Mouse (Mus musculus): ENCODE measurements around the gene Tmod2. TPM values are rescaled to one million over a fixed set of nuclear protein-coding genes. Genes with fewer than 3 reads are reported as not detected.

Gene Tmod2
- polyA plus RNA-seq, 1 experiment from 2014 or later, result 41.1 TPM

GRCm38 (mm10) chr9:75597036-75597435, 14.1 kb downstream of the Tmod2 start:
- H3K27me3 ChIP-seq (ENCODE audit: poor library complexity, severe bottlenecking), result no peaks in the 10 kb centered on the region
- H3K9me3 ChIP-seq, result no peaks in the 10 kb centered on the region
- peaks cover 13% of the 10 kb centered on the region; the same call in 1 of the 2 replicates for H3K4me1 ChIP-seq
- no peak for DNase-seq (ENCODE audit: extremely low spot score, low spot score)
- no peak overlapping the region for H3K4me3 ChIP-seq
- 93% methylated on average over 13 of the region's 13 CpGs for WGBS
- H3K36me3 ChIP-seq (replicated peaks), result peaks cover 34% of the 10 kb centered on the region
- no peak overlapping the region for H3K27ac ChIP-seq

- peaks cover 66% of the 10 kb centered on the region for H3K36me3 ChIP-seq (replicated peaks)
Measured at GRCm38 (mm10) chr9:75593481-75593880, 17.6 kb downstream of the Tmod2 start.

GRCm38 (mm10) chr9:75589850-75590790, 21.0 kb downstream of the Tmod2 start:
- peaks cover 92% of the 10 kb centered on the region for H3K36me3 ChIP-seq (replicated peaks)
- no peak overlapping the region for H3K4me3 ChIP-seq
- no peaks in the 10 kb centered on the region for H3K27me3 ChIP-seq (ENCODE audit: poor library complexity, severe bottlenecking)
- 88% methylated on average over 15 of the region's 15 CpGs for WGBS
- H3K27ac ChIP-seq, result no peak overlapping the region
- no peaks in the 10 kb centered on the region for H3K9me3 ChIP-seq
- no peak for DNase-seq (ENCODE audit: extremely low spot score, low spot score)
- H3K4me1 ChIP-seq, result no peaks in the 10 kb centered on the region

More at GRCm38 (mm10) chr9:75593481-75593880, 17.6 kb downstream of the Tmod2 start:
- 85% methylated on average over 5 of the region's 5 CpGs for WGBS
- Histone ChIP-seq H3K9me3 (no peaks in the 10 kb centered on the region), H3K27ac (no peak overlapping the region), H3K27me3 (ENCODE audit: poor library complexity, severe bottlenecking) (no peaks in the 10 kb centered on the region), H3K4me1 (peaks cover 3% of the 10 kb centered on the region; the same call in 1 of the 2 replicates), H3K4me3 (no peak overlapping the region)
- DNase-seq (ENCODE audit: extremely low spot score, low spot score), result no peak

- H3K4me3 ChIP-seq, result no peak overlapping the region
- no peak overlapping the region for H3K27ac ChIP-seq
- no peaks in the 10 kb centered on the region for H3K4me1 ChIP-seq
- 54% methylated on average over 7 of the region's 7 CpGs for WGBS
- no peaks in the 10 kb centered on the region for H3K9me3 ChIP-seq
- no peak for DNase-seq (ENCODE audit: extremely low spot score, low spot score)
- H3K27me3 ChIP-seq (ENCODE audit: poor library complexity, severe bottlenecking), result no peaks in the 10 kb centered on the region
- H3K36me3 ChIP-seq (replicated peaks), result peaks cover 50% of the 10 kb centered on the region
Measured at GRCm38 (mm10) chr9:75581694-75582350, 29.3 kb downstream of the Tmod2 start.

- Histone ChIP-seq H3K27me3 (ENCODE audit: poor library complexity, severe bottlenecking) (no peaks in the 10 kb centered on the region), H3K4me3 (no peak overlapping the region), H3K9me3 (no peaks in the 10 kb centered on the region), H3K27ac (no peak overlapping the region), H3K4me1 (no peaks in the 10 kb centered on the region), H3K36me3 (replicated peaks) (peaks cover 52% of the 10 kb centered on the region)
- DNase-seq (ENCODE audit: extremely low spot score, low spot score), result no peak
- 93% methylated on average over 6 of the region's 6 CpGs for WGBS
Measured at GRCm38 (mm10) chr9:75579321-75579720, 31.8 kb downstream of the Tmod2 start.

GRCm38 (mm10) chr9:75571036-75571942, 39.8 kb downstream of the Tmod2 start:
- no peak for DNase-seq (ENCODE audit: extremely low spot score, low spot score)
- H3K4me3 ChIP-seq, result no peak overlapping the region
- WGBS, result 93% methylated on average over 5 of the region's 5 CpGs
- no peak overlapping the region for H3K27ac ChIP-seq
- no peaks in the 10 kb centered on the region for H3K4me1 ChIP-seq
- no peaks in the 10 kb centered on the region for H3K27me3 ChIP-seq (ENCODE audit: poor library complexity, severe bottlenecking)
- peaks cover 37% of the 10 kb centered on the region for H3K36me3 ChIP-seq (replicated peaks)
- H3K9me3 ChIP-seq, result no peaks in the 10 kb centered on the region

GRCm38 (mm10) chr9:75568399-75568798, 42.7 kb downstream of the Tmod2 start:
- H3K27ac ChIP-seq, result no peak overlapping the region
- no peak for DNase-seq (ENCODE audit: extremely low spot score, low spot score)
- no peaks in the 10 kb centered on the region for H3K4me1 ChIP-seq
- 96% methylated on average over 6 of the region's 6 CpGs for WGBS
- peaks cover 9% of the 10 kb centered on the region for H3K36me3 ChIP-seq (replicated peaks)
- no peak overlapping the region for H3K4me3 ChIP-seq
- H3K9me3 ChIP-seq, result no peaks in the 10 kb centered on the region
- H3K27me3 ChIP-seq (ENCODE audit: poor library complexity, severe bottlenecking), result no peaks in the 10 kb centered on the region

- H3K27me3 ChIP-seq (ENCODE audit: poor library complexity, severe bottlenecking), result no peaks in the 10 kb centered on the region
- no peak for DNase-seq (ENCODE audit: extremely low spot score, low spot score)
- H3K4me3 ChIP-seq, result no peak overlapping the region
- no peaks in the 10 kb centered on the region for H3K36me3 ChIP-seq (replicated peaks)
- H3K4me1 ChIP-seq, result no peaks in the 10 kb centered on the region
- no peak overlapping the region for H3K27ac ChIP-seq
- H3K9me3 ChIP-seq, result no peaks in the 10 kb centered on the region
- WGBS, result 86% methylated on average over 6 of the region's 6 CpGs
Measured at GRCm38 (mm10) chr9:75564892-75565291, 46.2 kb downstream of the Tmod2 start.

GRCm38 (mm10) chr9:75563622-75564021, 47.5 kb downstream of the Tmod2 start:
- H3K9me3 ChIP-seq, result no peaks in the 10 kb centered on the region
- no peaks in the 10 kb centered on the region for H3K36me3 ChIP-seq (replicated peaks)
- WGBS, result 93% methylated on average over 6 of the region's 6 CpGs
- no peak overlapping the region for H3K4me3 ChIP-seq
- H3K4me1 ChIP-seq, result peaks cover 6% of the 10 kb centered on the region
- no peaks in the 10 kb centered on the region for H3K27me3 ChIP-seq (ENCODE audit: poor library complexity, severe bottlenecking)
- DNase-seq (ENCODE audit: extremely low spot score, low spot score), result no peak
- no peak overlapping the region for H3K27ac ChIP-seq

- no peak for DNase-seq (ENCODE audit: extremely low spot score, low spot score)
- WGBS, result 58% methylated on average over 2 of the region's 2 CpGs
Measured at GRCm38 (mm10) chr9:75563176-75563575, 47.9 kb downstream of the Tmod2 start.

GRCm38 (mm10) chr9:75561040-75561669, 50.0 kb downstream of the Tmod2 start:
- no peak overlapping the region for H3K27ac ChIP-seq
- H3K27me3 ChIP-seq (ENCODE audit: poor library complexity, severe bottlenecking), result no peaks in the 10 kb centered on the region
- no peak overlapping the region for H3K4me3 ChIP-seq
- H3K9me3 ChIP-seq, result no peaks in the 10 kb centered on the region
- no peaks in the 10 kb centered on the region for H3K36me3 ChIP-seq (replicated peaks)
- WGBS, result 89% methylated on average over 13 of the region's 13 CpGs
- DNase-seq (ENCODE audit: extremely low spot score, low spot score), result no peak
- H3K4me1 ChIP-seq, result peaks cover 19% of the 10 kb centered on the region

More at GRCm38 (mm10) chr9:75563176-75563575, 47.9 kb downstream of the Tmod2 start:
- no peak overlapping the region for H3K4me3 ChIP-seq
- H3K27me3 ChIP-seq (ENCODE audit: poor library complexity, severe bottlenecking), result no peaks in the 10 kb centered on the region
- H3K9me3 ChIP-seq, result no peaks in the 10 kb centered on the region
- H3K27ac ChIP-seq, result no peak overlapping the region
- peaks cover 11% of the 10 kb centered on the region for H3K4me1 ChIP-seq
- H3K36me3 ChIP-seq (replicated peaks), result no peaks in the 10 kb centered on the region

- Histone ChIP-seq H3K9me3 (no peaks in the 10 kb centered on the region), H3K27ac (no peak overlapping the region), H3K36me3 (replicated peaks) (no peaks in the 10 kb centered on the region), H3K27me3 (ENCODE audit: poor library complexity, severe bottlenecking) (no peaks in the 10 kb centered on the region), H3K4me3 (no peak overlapping the region), H3K4me1 (peaks cover 19% of the 10 kb centered on the region)
- DNase-seq (ENCODE audit: extremely low spot score, low spot score), result no peak
Measured at GRCm38 (mm10) chr9:75560353-75560752, 50.8 kb downstream of the Tmod2 start.

Data from forebrain, embryonic 10.5 days (tissue).